Comparison of ENCODE assay signal across 8 mouse cellular contexts in the genomic region with DNA sequence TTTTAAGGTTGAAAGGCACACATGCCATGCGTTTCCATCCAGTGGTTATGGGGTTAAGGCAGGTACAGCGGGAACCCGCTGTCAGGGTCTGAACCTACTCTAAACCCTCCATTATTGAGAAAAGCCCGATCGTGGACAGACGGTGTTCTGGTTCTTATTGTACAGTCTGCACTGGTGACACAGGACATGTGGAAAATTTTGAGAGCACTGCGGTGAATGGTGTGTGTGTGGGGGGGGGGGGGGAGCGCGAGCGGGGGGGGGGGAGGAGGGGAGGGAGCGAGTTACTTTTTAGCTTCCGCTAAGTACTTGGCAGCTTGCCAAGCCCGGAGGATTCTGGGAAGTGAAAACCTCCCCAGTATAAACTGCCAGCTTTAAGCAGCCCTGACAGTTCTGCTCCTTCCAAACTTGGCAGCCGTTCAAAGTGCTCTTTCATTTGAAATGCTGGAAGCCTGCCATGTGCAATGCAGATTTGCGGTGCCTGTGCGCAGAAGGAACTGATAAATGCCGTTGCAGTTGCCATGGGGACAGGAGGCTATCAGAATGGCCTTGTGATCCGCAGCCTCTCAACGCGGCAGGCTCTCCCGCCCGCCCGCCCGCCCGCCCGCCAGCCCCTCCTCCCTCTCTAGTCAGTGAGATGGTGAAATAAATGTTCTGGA. TPM values are rescaled to one million over a fixed set of nuclear protein-coding genes. Genes with fewer than 3 reads are reported as not detected.
DNase-seq lines count a peak whose midpoint lies in the region; ATAC-seq lines count a peak whose summit lies in the region.

No protein-coding gene starts in this region.

- peak overlapping the region; percentile 44 for H3K9ac ChIP-seq in embryonic facial prominence, embryonic 12.5 days
- H3K9ac ChIP-seq in midbrain, embryonic 12.5 days (replicated peaks), result peak overlapping the region; percentile 54

- H3K36me3 ChIP-seq in embryonic facial prominence, embryonic 12.5 days, result no peaks in the 10 kb centered on the region
- no peaks in the 10 kb centered on the region for H3K36me3 ChIP-seq in limb, embryonic 10.5 days
- H3K36me3 ChIP-seq in midbrain, embryonic 12.5 days, result no peaks in the 10 kb centered on the region

- H3K27me3 ChIP-seq in embryonic facial prominence, embryonic 12.5 days, result no peaks in the 10 kb centered on the region
- H3K27me3 ChIP-seq in limb, embryonic 10.5 days (ENCODE audit: low read depth, poor library complexity, severe bottlenecking), result peaks cover 9% of the 10 kb centered on the region; the same call in 1 of the 2 replicates
- H3K27me3 ChIP-seq in midbrain, embryonic 12.5 days, result 0 out of 2 replicates have a peak, but pooled peaks cover 5% of the 10 kb centered on the region

- peak overlapping the region; percentile 99 for H3K27ac ChIP-seq in embryonic facial prominence, embryonic 12.5 days
- peak overlapping the region; percentile 92 for H3K27ac ChIP-seq in limb, embryonic 10.5 days
- H3K27ac ChIP-seq in midbrain, embryonic 12.5 days (replicated peaks), result peak overlapping the region; percentile 98

- H3K4me1 ChIP-seq in embryonic facial prominence, embryonic 12.5 days, result peaks cover 85% of the 10 kb centered on the region
- H3K4me1 ChIP-seq in limb, embryonic 10.5 days, result peaks cover 96% of the 10 kb centered on the region
- peaks cover 92% of the 10 kb centered on the region for H3K4me1 ChIP-seq in midbrain, embryonic 12.5 days

- under 1% methylated on average over 22 of the region's 26 CpGs for WGBS in embryonic facial prominence, embryonic 12.5 days
- WGBS in limb, embryonic 10.5 days, result 0% methylated on average over 23 of the region's 26 CpGs
- WGBS in midbrain, embryonic 12.5 days, result 0% methylated on average over 25 of the region's 26 CpGs

- peak overlapping the region; percentile 54 for H3K4me2 ChIP-seq in embryonic facial prominence, embryonic 12.5 days (replicated peaks)
- peak overlapping the region; percentile 57 for H3K4me2 ChIP-seq in midbrain, embryonic 12.5 days (replicated peaks)

- peak overlapping the region; percentile 27 for H3K4me3 ChIP-seq in embryonic facial prominence, embryonic 12.5 days
- peak overlapping the region; percentile 55 for H3K4me3 ChIP-seq in limb, embryonic 10.5 days
- H3K4me3 ChIP-seq in midbrain, embryonic 12.5 days, result peak overlapping the region; percentile 29

- ATAC-seq in embryonic facial prominence, embryonic 12.5 days (ENCODE audit: insufficient number of reproducible peaks, insufficient read depth, low FRiP score, low TSS enrichment), result peak; percentile 88
- peak; percentile 82 for ATAC-seq in midbrain, embryonic 12.5 days (ENCODE audit: low FRiP score, low read depth)

- peak; percentile 79 for DNase-seq in 3134 (ENCODE audit: extremely low read depth, insufficient read length, low spot score)
- DNase-seq in adrenal gland, postnatal 36 days, result peak; percentile 97 to 98
- DNase-seq in heart, adult 18-20 months, result peak; percentile 98 to 99
- DNase-seq in kidney, adult 18-20 months, result peak; percentile 98
- peak; percentile 90 for DNase-seq in limb, embryonic 10.5 days (ENCODE audit: low spot score)
- DNase-seq in skeletal muscle tissue, adult 2 months (ENCODE audit: low read depth, low spot score), result peak; percentile 99

- no peaks in the 10 kb centered on the region for H3K9me3 ChIP-seq in embryonic facial prominence, embryonic 12.5 days
- no peaks in the 10 kb centered on the region for H3K9me3 ChIP-seq in limb, embryonic 10.5 days (replicated peaks)
- no peaks in the 10 kb centered on the region for H3K9me3 ChIP-seq in midbrain, embryonic 12.5 days

RNA-seq across cellular contexts. Expression of gene Irf2bpl, which starts 9.7 kb away (rescaled TPM):
- total RNA-seq in adrenal gland, postnatal 36 days (2021), result 10 to 100 TPM; 47.3 to 64.5 TPM
- polyA plus RNA-seq in embryonic facial prominence, embryonic 12.5 days (2016; fragmentation: Nextera tagmentation; extraction: Ambion mirVana), result 53.9 and 59.2 TPM in 2 replicates
- total RNA-seq in heart, adult 18-20 months (2021), result 10 to 100 TPM; 30.0 to 30.5 TPM
- 11.9 and 22.6 TPM in 2 replicates for polyA plus RNA-seq in limb, embryonic 10.5 days (2016; fragmentation: Nextera tagmentation; extraction: Ambion mirVana)
- polyA plus RNA-seq in midbrain, embryonic 12.5 days (2016; fragmentation: Nextera tagmentation; extraction: Ambion mirVana), result 74.0 and 76.0 TPM in 2 replicates

RNA-seq across cellular contexts. Expression of gene Cipc, which starts 52.5 kb away (rescaled TPM):
- 10 to 100 TPM; 24.4 to 24.7 TPM for total RNA-seq in adrenal gland, postnatal 36 days (2021)
- 29.2 and 31.9 TPM in 2 replicates for polyA plus RNA-seq in embryonic facial prominence, embryonic 12.5 days (2016; fragmentation: Nextera tagmentation; extraction: Ambion mirVana)
- total RNA-seq in heart, adult 18-20 months (2021), result 10 to 100 TPM; 37.1 to 40.8 TPM
- 31.8 and 37.7 TPM in 2 replicates for polyA plus RNA-seq in limb, embryonic 10.5 days (2016; fragmentation: Nextera tagmentation; extraction: Ambion mirVana)
- 44.3 and 46.4 TPM in 2 replicates for polyA plus RNA-seq in midbrain, embryonic 12.5 days (2016; fragmentation: Nextera tagmentation; extraction: Ambion mirVana)

Comparison
In these comparisons a context has a peak if more than half of its experiments do, and no peak if none do; other contexts are left out.
1. Peak in every context shown above with its lines: DNase-seq, ATAC-seq, H3K4me3 ChIP-seq and H3K27ac ChIP-seq.